ENCODE assay signal across 30 mouse cellular contexts in genomic region chr2:24042901-24043300, GRCm38 (mm10). TPM values are rescaled to one million over a fixed set of nuclear protein-coding genes. Genes with fewer than 3 reads are reported as not detected.
DNase-seq lines count a peak whose midpoint lies in the region; ATAC-seq and TF ChIP-seq lines count a peak whose summit lies in the region.
"Had no signal": no experiment of that assay in that cellular context is flagged by ENCODE, and none has a peak within 500 bp of the region (broad histone marks: within the 10 kb centered on the region; RNA-seq: fewer than 3 reads in every experiment).

No protein-coding gene starts in this region.

- TF ChIP-seq POLR2A in liver, adult 2 months (IDR thresholded peaks at IDR 0.05; ENCODE audit: extremely low read depth, insufficient read depth, low read length): no peak

- peak overlapping the region; percentile 92 for H3K27ac ChIP-seq in liver, adult 2 months (replicated peaks; ENCODE audit: insufficient read depth, low read depth, low read length)
- no peak overlapping the region for H3K27ac ChIP-seq in liver, embryonic 11.5 days (ENCODE audit: low read depth, low read length)
- no peak overlapping the region for H3K27ac ChIP-seq in kidney, embryonic 16.5 days (ENCODE audit: low read length)
- H3K27ac ChIP-seq: embryonic facial prominence, embryonic 13.5 days; embryonic facial prominence, embryonic 15.5 days; forebrain, embryonic 13.5 days; forebrain, embryonic 15.5 days had no signal

- peak overlapping the region; percentile 17; the same call in 1 of the 2 replicates for H3K4me3 ChIP-seq in liver, adult 2 months (ENCODE audit: insufficient read depth, low read depth, low read length)
- H3K4me3 ChIP-seq in liver, embryonic 11.5 days (ENCODE audit: low read depth, low read length): no peak overlapping the region
- no peak overlapping the region for H3K4me3 ChIP-seq in kidney, embryonic 16.5 days (ENCODE audit: low read length)
- H3K4me3 ChIP-seq: embryonic facial prominence, embryonic 13.5 days; embryonic facial prominence, embryonic 15.5 days; erythroblast, embryonic 14.5 days; forebrain, embryonic 13.5 days; forebrain, embryonic 15.5 days had no signal

- no peaks in the 10 kb centered on the region for H3K36me3 ChIP-seq in liver, adult 2 months (ENCODE audit: control insufficient read depth, insufficient read depth, low read length)
- H3K36me3 ChIP-seq in liver, embryonic 11.5 days (ENCODE audit: control insufficient read depth, insufficient read depth, low read length): no peaks in the 10 kb centered on the region
- no peaks in the 10 kb centered on the region for H3K36me3 ChIP-seq in kidney, embryonic 16.5 days (ENCODE audit: insufficient read depth, low read length)
- H3K36me3 ChIP-seq: embryonic facial prominence, embryonic 13.5 days; embryonic facial prominence, embryonic 15.5 days; forebrain, embryonic 15.5 days had no signal

- H3K9ac ChIP-seq in liver, adult 2 months (ENCODE audit: low read depth, low read length): peak overlapping the region; percentile 34; the same call in 1 of the 2 replicates
- H3K9ac ChIP-seq in liver, embryonic 11.5 days (ENCODE audit: low read depth, low read length): no peak overlapping the region
- H3K9ac ChIP-seq in kidney, embryonic 16.5 days (replicated peaks; ENCODE audit: low read length): no peak overlapping the region
- H3K9ac ChIP-seq: embryonic facial prominence, embryonic 13.5 days; embryonic facial prominence, embryonic 15.5 days; forebrain, embryonic 13.5 days; forebrain, embryonic 15.5 days; forebrain, postnatal 0 days had no signal

- H3K4me2 ChIP-seq in liver, embryonic 11.5 days: no peak overlapping the region
- no peak overlapping the region for H3K4me2 ChIP-seq in kidney, embryonic 16.5 days (replicated peaks; ENCODE audit: low read depth, low read length)
- H3K4me2 ChIP-seq: embryonic facial prominence, embryonic 13.5 days; embryonic facial prominence, embryonic 15.5 days; forebrain, embryonic 13.5 days; forebrain, embryonic 15.5 days had no signal

- 15% methylated on average over 1 of the region's 1 CpGs for WGBS in liver, adult 2 months
- 80% methylated on average over 1 of the region's 1 CpGs for WGBS in liver, embryonic 11.5 days
- WGBS in kidney, embryonic 16.5 days: 83% methylated on average over 1 of the region's 1 CpGs

- H3K27me3 ChIP-seq in liver, adult 2 months (ENCODE audit: control insufficient read depth, insufficient read depth, low read length): no peaks in the 10 kb centered on the region
- H3K27me3 ChIP-seq in liver, embryonic 11.5 days (replicated peaks; ENCODE audit: control insufficient read depth, insufficient read depth, low read length): no peaks in the 10 kb centered on the region
- H3K27me3 ChIP-seq in kidney, embryonic 16.5 days (ENCODE audit: insufficient read depth, low read length): no peaks in the 10 kb centered on the region
- H3K27me3 ChIP-seq: embryonic facial prominence, embryonic 13.5 days; embryonic facial prominence, embryonic 15.5 days; forebrain, embryonic 13.5 days; forebrain, embryonic 15.5 days had no signal

- peaks cover 11% of the 10 kb centered on the region; the same call in 1 of the 2 replicates for H3K4me1 ChIP-seq in liver, adult 2 months (ENCODE audit: control insufficient read depth, insufficient read depth, low read length)
- no peaks in the 10 kb centered on the region for H3K4me1 ChIP-seq in liver, embryonic 11.5 days (replicated peaks; ENCODE audit: control insufficient read depth, insufficient read depth, low read length)
- H3K4me1 ChIP-seq in kidney, embryonic 16.5 days (ENCODE audit: insufficient read depth, low read length): no peaks in the 10 kb centered on the region
- H3K4me1 ChIP-seq: embryonic facial prominence, embryonic 13.5 days; embryonic facial prominence, embryonic 15.5 days had no signal

- peak; percentile 95 for DNase-seq in liver, adult 2 months (ENCODE audit: extremely low read depth, low read depth, low spot score)
- no peak for DNase-seq in liver, embryonic 11.5 days (ENCODE audit: low spot score)
- DNase-seq in lung, postnatal 36 days: peak; percentile 43
- no peak for DNase-seq in lung, postnatal 14 days
- peak; percentile 22 for DNase-seq in fibroblast of lung, adult 2 months (ENCODE audit: low read depth)
- no peak for DNase-seq in layer of hippocampus, adult 18-20 months (ENCODE audit: low spot score in 2 of 2)
- DNase-seq: adrenal gland, adult 8-10 months; adrenal gland, postnatal 14 days; adrenal gland, postnatal 36 days; B cell, adult 2 months; cerebellum, adult 11 months; cerebellum, adult 18-20 months; cerebellum, adult 8-10 months; cerebellum, adult 9-11 months; cerebellum, postnatal 14 days; cerebellum, postnatal 36 days; embryo, embryonic 11 days; forebrain, postnatal 0 days had no signal

- H3K9me3 ChIP-seq in liver, embryonic 11.5 days (ENCODE audit: control insufficient read depth, low read length): no peaks in the 10 kb centered on the region
- no peaks in the 10 kb centered on the region for H3K9me3 ChIP-seq in kidney, embryonic 16.5 days (ENCODE audit: low read length)
- H3K9me3 ChIP-seq: embryonic facial prominence, embryonic 13.5 days; embryonic facial prominence, embryonic 15.5 days; forebrain, embryonic 13.5 days; forebrain, embryonic 15.5 days had no signal

- no peak for TF ChIP-seq CTCF in liver, adult 2 months (IDR thresholded peaks at IDR 0.05; ENCODE audit: low read depth, low read length)

- H3K79me2 ChIP-seq in liver, adult 2 months (ENCODE audit: control insufficient read depth, insufficient read depth, low read length): no peaks in the 10 kb centered on the region

- ATAC-seq in liver, embryonic 11.5 days (replicated peaks; ENCODE audit: low FRiP score): no peak
- ATAC-seq in kidney, embryonic 16.5 days (ENCODE audit: low FRiP score, low TSS enrichment): no peak
- ATAC-seq: CD4-positive, CD25-positive, alpha-beta regulatory T cell, adult 4 months; forebrain, embryonic 13.5 days; forebrain, embryonic 15.5 days; forebrain, postnatal 0 days had no signal

RNA-seq across cellular contexts. Expression of gene Hnmt, which starts 6.3 kb away (rescaled TPM):
- total RNA-seq in liver, adult 2 months (2014; rRNA removed): 27.7 and 46.7 TPM in 2 replicates
- 2.3 and 3.0 TPM in 2 replicates for polyA plus RNA-seq in liver, adult 2 months (2012; rRNA removed)
- polyA plus RNA-seq in liver, embryonic 11.5 days (2014; fragmentation: Nextera tagmentation; extraction: Ambion mirVana): 1.1 and 1.4 TPM in 2 replicates
- 10 to 100 TPM; 31.1 to 32.3 TPM for total RNA-seq in layer of hippocampus, adult 18-20 months (2021)
- polyA plus RNA-seq in kidney, embryonic 16.5 days (2015; fragmentation: Nextera tagmentation; extraction: Ambion mirVana): 1.4 and 1.6 TPM in 2 replicates
- total RNA-seq: ES-E14 had no signal
- polyA plus RNA-seq: CD4-positive, CD25-positive, alpha-beta regulatory T cell, adult 4 months; erythroblast, embryonic 14.5 days had no signal

RNA-seq across cellular contexts. Expression of gene Tbpl2, which starts 53.5 kb away (rescaled TPM):
- total RNA-seq in liver, adult 2 months (2014; rRNA removed): not detected in 2 replicates
- polyA plus RNA-seq in liver, adult 2 months (2012; rRNA removed): not detected in 2 replicates
- not detected in 2 replicates for polyA plus RNA-seq in liver, embryonic 11.5 days (2014; fragmentation: Nextera tagmentation; extraction: Ambion mirVana)
- not detected for total RNA-seq in layer of hippocampus, adult 18-20 months (2021)
- polyA plus RNA-seq in kidney, embryonic 16.5 days (2015; fragmentation: Nextera tagmentation; extraction: Ambion mirVana): not detected in 2 replicates
- total RNA-seq: adrenal gland, adult 8-10 months; adrenal gland, postnatal 14 days; adrenal gland, postnatal 36 days; common myeloid progenitor, adult 5-6 weeks; ES-E14; forebrain, postnatal 0 days; MEL had no signal
- polyA plus RNA-seq: CD4-positive, CD25-positive, alpha-beta regulatory T cell, adult 4 months; embryonic facial prominence, embryonic 11.5 days; embryonic facial prominence, embryonic 13.5 days; embryonic facial prominence, embryonic 15.5 days; erythroblast, embryonic 14.5 days; forebrain, embryonic 11.5 days; forebrain, embryonic 13.5 days; forebrain, embryonic 15.5 days; forebrain, postnatal 0 days had no signal

Comparison
In these comparisons a context has a peak if more than half of its experiments do, and no peak if none do; other contexts are left out.
1. DNase-seq: peak in liver, adult 2 months (single experiment), lung, postnatal 36 days (single experiment) and fibroblast of lung, adult 2 months (single experiment); none in liver, embryonic 11.5 days (single experiment), lung, postnatal 14 days (single experiment) and layer of hippocampus, adult 18-20 months (0 of 2).